Mouse (Mus musculus) gonadal fat pad, adult 2 months (tissue): ENCODE data around the gene Slc23a4. TPM values are rescaled to one million over a fixed set of nuclear protein-coding genes. Genes with fewer than 3 reads are reported as not detected.

Experiments used
- DNase-seq: peaks from one replicate; pipeline ENCODE4 v3.0.0-alpha.2; 2012; ENCODE audit warnings: low read depth
- polyA plus RNA-seq: library from polyadenylated mRNA; depleted of rRNA; stranded (reverse); fragments of >200 nt; gene quantifications from 2 replicates; pipeline ENCODE4 v1.2.3, GENCODE M21; 2012; rRNA removed

The Slc23a4 gene
- 7.4 and 7.9 TPM in 2 replicates for polyA plus RNA-seq

DNA sequence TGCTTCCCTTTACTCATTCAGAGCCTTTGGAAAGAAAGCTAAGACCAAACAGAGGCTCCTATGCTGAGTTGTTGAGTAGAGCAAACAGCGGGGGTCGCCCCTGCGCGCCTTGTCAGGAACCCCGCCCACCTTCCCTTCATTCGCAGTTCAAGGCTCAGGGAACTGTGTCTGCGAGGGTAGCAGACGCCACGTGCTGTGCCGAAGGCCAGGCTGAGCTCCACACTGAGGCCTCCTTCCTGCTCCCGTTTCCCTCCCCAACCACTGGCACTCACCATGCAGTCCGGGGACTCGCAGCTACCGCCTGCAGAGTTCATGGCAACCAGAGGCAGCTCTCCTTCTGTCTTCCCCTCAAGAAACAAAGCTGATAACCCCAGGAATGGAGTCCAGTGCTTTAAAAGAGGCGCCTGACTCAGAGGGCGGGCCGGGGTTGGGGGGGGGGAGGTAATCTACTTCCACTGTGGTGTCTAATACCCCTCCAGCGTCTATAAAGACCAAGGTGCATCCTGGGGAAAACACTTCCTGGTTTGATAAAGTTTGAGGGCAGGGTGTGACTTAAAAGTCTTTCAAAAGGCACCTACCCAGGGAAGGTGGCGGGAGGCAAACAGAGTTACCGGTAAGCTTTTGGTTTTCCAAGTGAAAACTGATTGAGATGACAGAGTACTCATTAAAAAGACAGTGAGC is at the start of gene Slc23a4:
Gene Slc23a4 (minus strand): TSS at position 324 of the 681 bp plus-strand sequence.
- no peak for DNase-seq

- DNase-seq: no peak
These were observed 45.1 kb upstream of the Slc23a4 start for GRCm38 (mm10) chr6:35033341-35033740.

- DNase-seq: no peak
These were observed 44.5 kb upstream of the Slc23a4 start for GRCm38 (mm10) chr6:35032704-35033103.

- DNase-seq: no peak
These were observed 42.6 kb upstream of the Slc23a4 start for GRCm38 (mm10) chr6:35030811-35031210.

- no peak for DNase-seq
These were observed 42.0 kb upstream of the Slc23a4 start for GRCm38 (mm10) chr6:35030226-35030625.

GRCm38 (mm10) chr6:35028023-35028422 is 39.8 kb upstream of the Slc23a4 start:
- DNase-seq: no peak

- DNase-seq: peak; percentile 8
These were observed 39.1 kb upstream of the Slc23a4 start for GRCm38 (mm10) chr6:35027257-35027656.

DNA sequence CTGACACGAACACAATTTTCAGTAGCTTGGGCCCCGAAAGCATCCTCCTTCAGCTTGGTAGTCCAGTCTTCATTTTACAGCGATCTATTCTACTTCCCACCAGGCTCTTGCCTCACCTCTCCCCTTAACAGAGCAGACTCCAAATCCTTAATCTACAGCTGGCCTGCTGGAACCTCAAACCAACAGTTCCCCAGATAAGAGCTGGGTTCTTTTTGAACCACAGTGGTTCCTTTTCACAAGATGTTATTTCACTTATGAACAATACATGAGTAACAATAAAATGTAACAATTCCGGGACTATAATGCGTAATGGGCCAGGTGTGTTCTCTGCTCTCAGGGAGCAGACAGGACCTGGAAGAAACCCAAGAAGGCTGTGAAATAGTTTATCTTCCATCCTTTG is 28.4 kb upstream of the Slc23a4 start:
- no peak for DNase-seq

- DNase-seq: no peak
These were observed 23.7 kb upstream of the Slc23a4 start for GRCm38 (mm10) chr6:35011953-35012352.

DNA sequence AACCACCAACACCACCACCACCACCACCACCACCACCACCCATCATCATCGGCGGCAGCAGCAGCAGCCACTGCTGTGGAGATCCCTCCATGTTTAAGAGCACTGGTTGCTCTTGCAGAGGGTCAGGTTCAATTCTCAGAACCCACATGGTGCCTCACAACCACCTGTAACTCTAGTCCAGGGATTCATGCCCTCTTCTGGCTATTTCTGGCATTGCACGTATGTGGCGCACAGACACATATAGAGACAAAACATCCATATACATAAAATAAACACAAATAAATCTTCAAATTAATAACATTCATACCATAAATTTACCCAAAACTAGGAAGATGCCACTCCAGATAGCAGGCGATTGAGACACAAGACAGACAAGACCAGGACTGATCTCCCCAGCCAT is 22.5 kb upstream of the Slc23a4 start:
- no peak for DNase-seq

DNA sequence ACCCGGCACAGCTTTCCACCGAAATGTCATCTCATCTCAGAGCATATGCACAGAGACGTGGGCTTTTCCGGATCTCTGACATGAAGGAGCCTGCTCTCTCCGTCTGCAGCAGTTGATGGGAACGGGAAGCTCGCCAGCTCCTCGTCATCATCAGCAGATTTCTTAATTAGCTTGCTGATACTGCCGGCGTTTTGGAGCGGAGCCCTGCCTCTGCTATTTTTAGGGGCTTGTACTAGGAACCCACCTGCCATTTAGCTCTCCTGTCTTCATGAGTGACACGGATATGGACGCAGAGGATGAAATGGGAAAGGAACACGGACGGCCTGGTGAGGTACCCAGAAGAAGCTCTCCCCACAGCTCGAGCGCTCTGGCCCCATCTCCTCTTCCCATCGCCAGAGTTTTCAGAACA is 14.1 kb upstream of the Slc23a4 start:
- DNase-seq: no peak

- DNase-seq: no peak
These were observed 10.9 kb upstream of the Slc23a4 start for GRCm38 (mm10) chr6:34999101-34999500.

GRCm38 (mm10) chr6:34996496-34996895 is 8.3 kb upstream of the Slc23a4 start:
- no peak for DNase-seq

GRCm38 (mm10) chr6:34995265-34995681 is 7.1 kb upstream of the Slc23a4 start:
- DNase-seq: peak; percentile 33

GRCm38 (mm10) chr6:34994692-34995091 is 6.5 kb upstream of the Slc23a4 start:
- DNase-seq: no peak

DNA sequence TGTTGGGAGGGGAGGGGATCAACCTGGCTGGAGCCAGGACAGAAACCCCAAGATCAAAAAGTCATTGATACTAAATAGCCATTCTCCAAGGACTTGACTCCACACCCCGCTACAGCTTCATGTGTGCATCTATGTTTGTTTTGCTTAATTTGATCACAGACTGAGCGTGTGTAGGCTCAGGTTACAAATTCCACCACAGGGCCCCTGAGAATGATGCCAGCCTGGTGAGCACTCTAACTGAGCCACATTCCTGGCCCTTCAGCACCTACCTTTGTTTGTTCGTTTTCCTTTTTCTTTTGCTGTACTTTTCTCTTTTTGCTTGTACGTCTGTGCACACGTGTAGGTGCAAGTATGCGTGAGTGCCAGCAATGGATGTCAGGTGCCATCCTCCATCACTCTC is 1.1 kb upstream of the Slc23a4 start:
- no peak for DNase-seq

DNA sequence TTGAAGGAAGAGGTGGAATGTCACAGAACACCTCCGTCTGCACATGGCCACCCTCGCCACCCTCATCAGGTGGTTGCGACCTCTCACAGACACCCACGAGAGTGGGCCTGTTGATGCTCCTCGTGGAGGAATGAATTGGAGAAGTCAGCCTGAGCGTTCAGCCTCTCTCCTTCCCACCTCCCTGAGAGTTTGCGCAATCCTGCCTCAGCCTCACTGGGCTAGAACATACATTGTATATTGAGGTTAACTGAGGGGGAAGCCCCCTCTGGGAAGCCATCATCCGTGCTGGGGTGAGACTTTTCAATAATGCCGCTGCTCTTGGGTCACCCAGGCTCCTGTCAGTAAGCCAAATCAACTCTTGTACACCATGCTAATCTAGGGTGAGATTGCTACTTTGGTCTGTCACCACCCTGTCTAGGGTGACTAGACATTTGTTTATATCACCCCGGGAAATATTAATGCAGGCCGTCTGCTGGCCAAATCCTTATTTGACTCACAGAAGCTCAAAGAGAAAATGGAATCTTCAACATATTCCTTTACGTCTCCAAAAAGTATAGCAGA is 1.0 kb downstream of the Slc23a4 start:
- DNase-seq: no peak

DNA sequence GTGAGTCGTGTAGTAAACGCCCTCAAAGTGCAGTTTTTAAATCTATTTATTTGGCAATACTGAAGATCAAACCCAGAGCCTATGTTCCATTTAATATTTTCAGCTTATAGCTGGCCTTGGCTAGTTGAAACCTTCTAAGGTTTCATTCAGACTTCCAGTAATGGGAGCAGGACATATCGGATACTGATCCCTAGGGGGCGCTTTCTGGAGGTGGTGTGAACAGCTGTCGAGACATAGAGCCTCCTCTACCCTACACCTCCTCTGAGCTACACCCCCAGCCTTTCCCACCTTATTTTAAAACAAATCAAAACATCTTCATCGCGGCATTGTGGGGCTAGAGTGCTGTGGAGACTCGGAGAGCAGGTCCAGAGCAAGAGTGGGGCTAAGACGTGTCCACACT is 7.5 kb downstream of the Slc23a4 start:
- DNase-seq: no peak

- no peak for DNase-seq
These were observed 8.9 kb downstream of the Slc23a4 start for GRCm38 (mm10) chr6:34979291-34979690.

DNA sequence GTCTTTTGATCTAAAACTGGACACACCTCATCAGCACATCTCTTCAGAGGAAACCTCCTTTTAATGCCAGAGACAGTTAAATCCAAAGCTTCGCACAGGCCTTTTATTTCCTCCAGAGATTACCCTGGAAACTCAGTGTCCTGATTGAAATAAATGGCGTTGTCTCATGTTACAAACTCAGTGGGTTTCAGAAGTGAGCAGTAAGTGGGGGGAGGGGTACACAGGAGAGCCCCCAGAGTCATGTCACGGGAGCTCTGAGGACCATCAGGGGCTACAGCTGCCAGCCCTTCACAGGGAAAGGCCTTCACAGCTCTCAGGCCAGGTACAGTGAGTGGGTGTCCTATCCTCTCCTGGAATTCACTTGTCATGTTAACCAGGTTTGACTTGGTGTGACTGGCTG is 17.0 kb downstream of the Slc23a4 start:
- DNase-seq: no peak

- no peak for DNase-seq
These were observed 22.2 kb downstream of the Slc23a4 start for GRCm38 (mm10) chr6:34965819-34966539.

DNA sequence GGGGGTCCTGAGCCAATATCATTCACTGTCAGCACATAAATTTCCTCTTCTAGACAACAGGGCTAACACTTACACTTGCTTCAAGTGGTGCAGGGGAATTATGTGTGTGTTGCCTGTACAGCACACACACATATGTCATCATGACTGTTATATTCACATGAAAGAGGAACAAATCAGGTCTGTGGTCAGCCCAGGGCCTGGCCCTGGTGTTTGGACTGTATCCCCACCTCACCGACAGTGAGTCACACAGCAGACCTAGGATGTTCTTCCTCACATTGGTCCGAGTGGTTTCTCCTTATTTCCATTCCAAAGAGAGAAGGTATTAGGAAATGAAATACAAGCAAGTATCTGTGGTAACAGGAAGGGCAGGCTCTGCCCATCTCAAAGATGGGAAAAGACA is 23.7 kb downstream of the Slc23a4 start:
- no peak for DNase-seq

GRCm38 (mm10) chr6:34959131-34959530 is 29.1 kb downstream of the Slc23a4 start:
- no peak for DNase-seq
